Mouse (Mus musculus): Measurements from ENCODE around the gene Slc39a3.
A peak's percentile ranks its signal among the peaks of the same experiment; 100 is the strongest.
"Not testable (repeated sequence)": the region's sequence is repeated elsewhere in the genome, so short reads cannot be mapped to it uniquely, and the experiment has no call there.

The Slc39a3 gene

GRCm38 (mm10) chr10:81036988-81037580, at the start of gene Slc39a3:
Slc39a3 (minus strand) TSS chr10:81037426.
- peak; percentile 97 for DNase-seq (ENCODE audit: low read depth)

GRCm38 (mm10) chr10:81087021-81087420, 49.8 kb upstream of the Slc39a3 start:
- no peak for DNase-seq (ENCODE audit: low read depth)

DNA sequence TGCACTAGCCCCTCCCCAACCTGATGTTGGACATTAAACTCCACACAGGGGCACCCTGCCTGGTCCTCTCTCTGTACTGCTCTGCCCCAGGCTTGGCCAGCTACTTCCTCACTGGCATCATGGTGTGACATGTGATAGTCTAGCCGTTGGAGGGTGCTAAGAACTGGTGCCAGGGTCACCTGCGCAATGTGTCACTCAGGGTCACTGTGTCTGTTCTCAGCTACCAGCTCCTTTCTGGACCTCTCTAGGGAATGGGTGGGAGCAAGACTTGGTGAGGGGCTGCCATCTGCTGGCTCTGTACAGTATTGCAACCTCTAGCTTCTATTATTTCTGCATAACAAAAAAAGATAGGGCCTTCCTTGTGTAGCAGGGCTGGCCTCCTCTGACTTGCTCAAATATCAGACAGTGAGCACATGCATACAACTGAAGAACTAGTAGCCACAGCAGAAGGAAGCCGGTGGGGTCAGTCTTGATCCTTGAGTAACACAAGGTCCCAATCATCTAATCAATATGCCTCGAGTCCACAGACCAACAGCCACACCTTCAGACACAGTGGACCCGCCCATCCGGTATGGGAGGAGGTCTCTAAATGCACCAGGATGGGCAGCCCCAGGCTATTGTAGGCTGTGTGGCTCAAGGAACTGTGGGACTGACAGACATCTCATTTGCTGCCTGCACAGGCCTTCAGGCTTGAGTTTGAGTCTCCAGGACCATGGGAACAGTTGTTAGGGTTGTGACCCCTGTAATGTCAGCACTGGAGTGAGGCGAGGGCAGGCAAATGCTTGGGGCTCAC, 45.1 kb upstream of the Slc39a3 start:
- DNase-seq (ENCODE audit: low read depth), result peak; percentile 67

GRCm38 (mm10) chr10:81080008-81080655, 42.9 kb upstream of the Slc39a3 start:
- no peak for DNase-seq (ENCODE audit: low read depth)

- DNase-seq (ENCODE audit: low read depth), result no peak
Measured at GRCm38 (mm10) chr10:81077916-81078315, 40.7 kb upstream of the Slc39a3 start.

GRCm38 (mm10) chr10:81076356-81076755, 39.1 kb upstream of the Slc39a3 start:
- DNase-seq (ENCODE audit: low read depth), result no peak

GRCm38 (mm10) chr10:81075734-81076133, 38.5 kb upstream of the Slc39a3 start:
- no peak for DNase-seq (ENCODE audit: low read depth)

GRCm38 (mm10) chr10:81073464-81073863, 36.2 kb upstream of the Slc39a3 start:
- DNase-seq (ENCODE audit: low read depth), result no peak

GRCm38 (mm10) chr10:81072290-81072689, 35.1 kb upstream of the Slc39a3 start:
- DNase-seq (ENCODE audit: low read depth), result no peak

DNA sequence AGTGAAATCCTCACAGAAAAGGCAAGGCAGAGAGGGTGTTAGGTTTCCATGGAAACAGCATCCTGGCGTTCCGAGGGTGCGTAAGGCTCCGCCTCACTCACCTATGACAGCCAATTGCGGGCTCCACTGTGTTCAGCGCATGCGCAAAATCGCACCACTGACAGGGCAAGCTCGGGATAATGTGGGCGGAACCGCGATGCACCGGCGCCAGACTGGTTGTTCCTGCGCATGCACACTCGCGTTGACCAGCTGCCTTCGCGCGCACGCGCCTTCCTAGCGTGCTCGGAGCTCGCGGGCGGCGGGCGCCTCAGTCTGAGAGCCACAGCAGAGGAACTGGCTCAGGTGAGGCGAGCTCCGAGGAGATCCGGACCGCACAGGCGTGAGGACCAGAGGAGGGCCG, 32.6 kb upstream of the Slc39a3 start, which contains the start of gene Thop1:
TSS of gene Thop1 (plus strand) at position 200 of the 400 bp plus-strand sequence.
- peak; percentile 99 for DNase-seq (ENCODE audit: low read depth)

DNA sequence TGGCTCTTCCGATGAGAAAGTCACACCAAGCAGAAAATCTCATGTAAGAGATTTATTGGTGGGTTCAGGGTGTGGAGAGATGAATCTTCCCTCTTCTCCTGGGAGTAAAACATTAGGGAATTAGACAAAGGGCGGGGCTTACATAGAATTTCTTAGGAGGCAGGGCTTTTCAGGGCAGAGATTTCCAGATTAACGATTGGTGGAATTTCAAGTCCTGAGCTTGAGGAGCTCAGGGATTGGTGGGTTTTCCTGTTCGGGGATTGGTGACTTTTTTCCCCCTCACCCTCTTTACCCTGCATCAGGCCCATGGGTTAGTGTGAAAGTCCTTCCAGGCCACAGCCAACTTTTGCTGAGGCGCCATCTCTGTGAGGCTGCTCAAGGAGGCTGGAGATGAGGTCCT, 31.5 kb upstream of the Slc39a3 start:
- DNase-seq (ENCODE audit: low read depth), result no peak

DNA sequence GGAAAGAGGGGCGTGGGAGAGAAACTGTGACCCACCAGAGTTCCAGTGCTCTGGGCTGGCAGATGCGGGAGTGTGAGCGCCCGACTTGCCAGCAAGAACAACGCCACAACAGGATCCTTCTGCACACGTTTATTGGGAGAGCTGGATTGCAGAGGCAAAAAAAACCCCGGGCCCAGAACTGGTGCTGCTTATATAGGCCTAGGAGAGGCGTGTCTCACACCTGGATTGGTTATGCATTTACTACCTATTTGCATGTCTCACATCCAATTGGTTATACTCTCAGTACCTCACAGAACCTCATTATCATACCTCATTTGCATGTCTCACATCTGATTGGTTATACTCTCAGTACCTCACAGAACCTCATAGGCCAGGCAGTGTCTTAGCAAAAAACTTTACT, 27.3 kb upstream of the Slc39a3 start:
- not testable (repeated sequence) for DNase-seq (ENCODE audit: low read depth)

GRCm38 (mm10) chr10:81062710-81063109, 25.5 kb upstream of the Slc39a3 start:
- DNase-seq (ENCODE audit: low read depth), result no peak

DNA sequence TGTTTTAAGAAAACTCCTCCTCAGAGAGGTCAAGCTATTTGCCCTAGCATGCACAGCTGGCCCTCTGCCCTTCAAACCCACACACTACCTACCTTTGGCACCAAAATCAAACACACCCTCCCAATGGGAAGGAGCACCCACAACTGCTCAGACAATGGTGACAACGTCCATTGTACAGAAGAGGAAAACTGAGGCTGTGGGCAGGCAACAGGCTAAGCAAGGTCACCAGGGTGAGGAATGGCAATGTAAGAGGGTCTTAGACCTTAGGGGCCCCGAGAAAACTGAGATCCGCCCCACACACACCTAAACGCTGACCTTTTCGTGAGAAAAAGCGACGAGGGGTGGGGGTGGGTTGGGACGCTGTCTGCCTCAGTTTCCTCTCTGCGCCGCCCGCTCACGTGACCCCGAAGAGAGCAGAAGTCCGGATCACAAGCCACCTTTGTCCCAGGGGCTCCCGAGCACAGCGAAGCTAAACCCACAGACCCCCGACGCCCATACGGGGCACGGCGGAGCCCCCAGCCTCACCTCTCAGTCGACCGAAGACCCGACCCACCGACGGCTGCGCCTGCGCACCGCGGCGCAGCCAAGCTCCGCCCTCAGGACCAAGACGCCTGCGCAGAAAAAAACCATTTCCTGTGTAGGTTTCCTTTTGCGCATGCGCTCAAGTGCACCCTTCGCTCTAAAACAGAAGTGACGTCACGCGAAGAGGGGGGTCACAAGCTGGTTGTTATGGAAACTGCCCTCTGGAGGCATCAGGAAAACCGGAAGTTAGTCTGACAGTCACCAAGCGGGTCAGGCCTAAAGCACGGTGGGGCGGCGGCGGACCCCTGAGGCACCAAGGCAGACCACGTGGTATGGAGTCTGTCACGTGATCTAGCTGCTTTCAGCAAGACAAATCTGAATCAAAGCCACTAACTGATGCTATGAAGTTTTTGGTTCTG, 22.6 kb upstream of the Slc39a3 start, which contains the start of gene Sgta:
TSS of gene Sgta (minus strand) at position 579 of the 941 bp plus-strand sequence.
- DNase-seq (ENCODE audit: low read depth), result peak; percentile 98

DNA sequence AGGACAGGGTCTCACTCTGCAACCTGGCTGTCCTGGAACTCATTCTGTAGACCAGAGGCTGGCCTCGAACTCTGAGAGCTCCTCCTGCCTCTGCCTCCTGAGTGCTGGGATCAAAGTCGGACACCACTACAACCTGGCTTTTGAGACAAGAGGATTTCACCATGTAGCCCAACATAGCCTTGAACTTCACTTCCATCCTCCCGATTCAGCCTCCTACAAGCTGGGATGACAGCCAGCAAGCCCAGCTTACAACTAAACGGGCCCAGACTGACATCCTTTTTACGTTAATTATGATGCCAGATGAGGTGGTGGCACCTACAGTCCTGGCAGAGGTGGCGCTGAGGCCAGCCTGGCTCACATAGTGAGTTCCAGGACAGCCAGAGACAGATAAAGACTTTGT, 21.7 kb upstream of the Slc39a3 start:
- no peak for DNase-seq (ENCODE audit: low read depth)

DNA sequence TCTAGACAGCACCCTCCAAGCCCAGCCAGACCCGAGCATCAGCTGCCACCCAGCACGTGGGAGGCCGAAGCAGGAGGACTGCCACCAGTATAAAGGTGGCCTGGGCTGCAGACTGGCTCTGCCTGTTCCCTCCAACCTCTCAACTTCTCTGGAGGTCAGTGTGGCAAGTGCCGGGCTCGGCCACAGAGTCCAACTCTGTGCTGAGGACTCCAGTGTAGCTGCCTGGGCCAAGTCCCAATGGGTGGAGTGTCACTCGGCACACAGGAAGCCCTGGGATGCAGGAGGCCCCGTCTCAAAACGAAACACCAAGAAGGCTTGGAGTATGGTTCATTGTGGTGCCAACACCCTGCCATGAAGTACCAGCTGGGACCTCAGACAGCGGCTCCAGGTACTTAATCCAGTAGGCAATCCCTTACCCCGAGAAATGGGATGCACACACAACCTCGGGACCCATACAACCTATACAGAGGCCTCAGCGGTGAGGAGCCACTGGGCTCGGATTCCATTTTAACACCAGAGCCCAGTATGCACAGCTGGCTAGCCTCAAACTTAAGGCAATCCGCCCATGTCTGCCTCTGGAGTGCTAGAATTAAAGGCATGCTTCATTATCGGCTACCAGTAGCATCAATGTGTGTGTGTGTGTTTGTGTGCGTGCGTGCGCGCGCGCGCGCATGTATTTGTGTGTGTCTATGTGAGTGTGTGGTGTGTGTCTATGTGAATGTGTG, 20.3 kb upstream of the Slc39a3 start:
- no peak for DNase-seq (ENCODE audit: low read depth)

GRCm38 (mm10) chr10:81055802-81056340, 18.6 kb upstream of the Slc39a3 start:
- DNase-seq (ENCODE audit: low read depth), result not testable (repeated sequence)

GRCm38 (mm10) chr10:81055169-81055568, 17.9 kb upstream of the Slc39a3 start:
- no peak for DNase-seq (ENCODE audit: low read depth)

- no peak for DNase-seq (ENCODE audit: low read depth)
Measured at GRCm38 (mm10) chr10:81052577-81052976, 15.4 kb upstream of the Slc39a3 start.

DNA sequence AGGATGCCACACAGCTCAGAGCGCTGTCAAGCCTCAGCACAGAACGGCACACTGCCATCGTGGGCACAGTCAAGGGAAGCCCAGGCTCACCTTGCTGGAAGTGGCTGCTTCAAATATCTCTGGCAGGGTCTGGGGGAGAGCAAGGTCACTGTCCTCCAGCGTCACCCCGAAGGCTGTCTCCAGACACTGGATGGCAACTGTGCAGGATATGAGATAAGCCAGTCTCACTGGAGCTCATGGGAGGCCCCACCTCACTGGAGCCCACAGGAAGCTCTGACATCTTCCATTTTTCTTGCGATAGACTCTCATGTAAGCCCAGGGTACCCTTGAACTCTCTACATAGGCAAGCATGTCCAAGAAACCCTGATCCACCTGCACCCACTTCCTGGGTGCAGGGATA, 13.9 kb upstream of the Slc39a3 start:
- no peak for DNase-seq (ENCODE audit: low read depth)

DNA sequence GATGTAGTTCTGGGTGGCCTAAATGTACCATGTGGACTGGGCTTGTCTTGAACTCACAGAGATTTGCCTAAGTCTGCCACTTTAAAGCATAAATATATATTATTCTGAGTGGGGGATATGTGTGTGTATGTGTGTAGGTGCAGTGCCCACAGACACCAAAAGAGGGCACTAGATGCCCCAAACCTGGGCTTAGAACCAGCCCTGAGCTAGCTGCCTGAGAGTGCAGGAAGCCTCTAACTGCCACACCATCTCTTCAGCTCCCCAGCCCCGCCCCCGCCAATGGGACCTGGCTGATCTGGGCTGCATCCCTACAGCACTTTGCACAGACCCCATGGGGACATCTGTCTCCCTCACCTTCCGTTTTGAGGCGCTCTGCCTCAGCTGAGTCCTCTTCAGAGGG, 13.4 kb upstream of the Slc39a3 start:
- no peak for DNase-seq (ENCODE audit: low read depth)

All from c-Kit-positive CD71-positive TER-119-negative erythroid progenitor cells, embryonic 14.5 days (primary cell).